Mouse (Mus musculus) monocyte, adult 5-6 weeks (primary cell): Measurements from ENCODE around the gene Mbd6. TPM values are rescaled to one million over a fixed set of nuclear protein-coding genes. Genes with fewer than 3 reads are reported as not detected.

Experiments used
- total RNA-seq: library from RNA; stranded (forward); fragments of 200-1000, 200-491, 200-594 nt; gene quantifications from 3 replicates; pipeline ENCODE4 v1.2.3, GENCODE M21; 2017

Mbd6 gene
- total RNA-seq, 1 experiment from 2014 or later: 4.2 TPM

Other genes with a start within 250 kb of the Mbd6 start
- gene Mettl1, start 247.6 kb downstream of the Mbd6 start, total RNA-seq: 1.3 to 5.1 TPM (median 1.6 TPM) in 3 replicates
- 0.39 TPM in 1 of 3 replicates, not detected in the others for gene Eef1akmt3, start 247.5 kb downstream of the Mbd6 start, total RNA-seq
- not detected in 3 replicates for gene Cyp27b1, start 240.8 kb downstream of the Mbd6 start, total RNA-seq
- gene March9, start 228.8 kb downstream of the Mbd6 start, total RNA-seq: 1.6 TPM in 1 of 3 replicates, not detected in the others
- 23.3 to 49.4 TPM (median 23.9 TPM) in 3 replicates for gene Cdk4, start 225.5 kb downstream of the Mbd6 start, total RNA-seq
- 38.1 to 49.9 TPM (median 47.0 TPM) in 3 replicates for gene Tspan31, start 218.8 kb downstream of the Mbd6 start, total RNA-seq
- 31.1 to 112 TPM (median 48.9 TPM) in 3 replicates for gene Agap2, start 213.7 kb downstream of the Mbd6 start, total RNA-seq
- 253 to 285 TPM (median 262 TPM) in 3 replicates for gene Os9, start 167.9 kb downstream of the Mbd6 start, total RNA-seq
- 166 to 275 TPM (median 211 TPM) in 3 replicates for gene B4galnt1, start 123.8 kb downstream of the Mbd6 start, total RNA-seq
- 3.2 to 4.2 TPM (median 3.5 TPM) in 3 replicates for gene Slc26a10, start 108.4 kb downstream of the Mbd6 start, total RNA-seq
- gene Arhgef25, start 98.9 kb downstream of the Mbd6 start, total RNA-seq: 1.9 TPM in 1 of 3 replicates, not detected in the others
- gene Dtx3, start 93.3 kb downstream of the Mbd6 start, total RNA-seq: 3.8 to 17.3 TPM (median 8.8 TPM) in 3 replicates
- gene Pip4k2c, start 77.4 kb downstream of the Mbd6 start, total RNA-seq: 15.7 to 32.0 TPM (median 21.5 TPM) in 3 replicates
- 0.19 to 0.48 TPM in 2 of 3 replicates, not detected in the other for gene Kif5a, start 25.7 kb downstream of the Mbd6 start, total RNA-seq
- 89.0 to 104 TPM (median 92.1 TPM) in 3 replicates for gene Dctn2, start 22.6 kb downstream of the Mbd6 start, total RNA-seq
- gene Mars, start 22.8 kb upstream of the Mbd6 start, total RNA-seq: 56.6 to 72.2 TPM (median 64.5 TPM) in 3 replicates
- gene Arhgap9, start 32.9 kb upstream of the Mbd6 start, total RNA-seq: 101 to 125 TPM (median 109 TPM) in 3 replicates
- not detected in 3 replicates for gene Gli1, start 53.0 kb upstream of the Mbd6 start, total RNA-seq
- gene Inhbe, start 65.4 kb upstream of the Mbd6 start, total RNA-seq: not detected in 3 replicates
- gene Inhbc, start 81.4 kb upstream of the Mbd6 start, total RNA-seq: not detected in 3 replicates
- gene R3hdm2, start 91.3 kb upstream of the Mbd6 start, total RNA-seq: 32.1 to 81.2 TPM (median 33.7 TPM) in 3 replicates
- gene Stac3, start 212.7 kb upstream of the Mbd6 start, total RNA-seq: 0.32 to 9.8 TPM (median 1.4 TPM) in 3 replicates
- not detected in 3 replicates for gene Ndufa4l2, start 225.9 kb upstream of the Mbd6 start, total RNA-seq
- 7.9 to 28.8 TPM (median 11.5 TPM) in 3 replicates for gene Shmt2, start 233.4 kb upstream of the Mbd6 start, total RNA-seq
- not detected in 3 replicates for gene Nxph4, start 245.5 kb upstream of the Mbd6 start, total RNA-seq